Mouse (Mus musculus) stomach, embryonic 14.5 days (tissue): ENCODE data around the gene Grik5. TPM values are rescaled to one million over a fixed set of nuclear protein-coding genes. Genes with fewer than 3 reads are reported as not detected.

Experiments
- ATAC-seq: fragments of 200-750 bp; cut with Nextera tagmentation; 2 replicates; pipeline ENCODE4 v1.8.0; 2017; ENCODE audit warnings: low read depth, moderate TSS enrichment; ENCODE audit not compliant: insufficient number of reproducible peaks, insufficient read depth, low FRiP score
- H3K27ac ChIP-seq: fragments of 300-500 bp; sonication (generic); 2 replicates; pipeline ENCODE4 v1.5.1; 2014; ENCODE audit warnings: mild to moderate bottlenecking, low read length, moderate library complexity, mixed read lengths
- H3K27me3 ChIP-seq: fragments of 300-500 bp; sonication (generic); 2 replicates; pipeline ENCODE4 v1.6.1; 2014; ENCODE audit warnings: low read length, control low read depth, mixed read lengths; ENCODE audit not compliant: control insufficient read depth, insufficient read depth
- H3K36me3 ChIP-seq: fragments of 300-500 bp; sonication (generic); 2 replicates; pipeline ENCODE4 v1.6.1; 2014; ENCODE audit warnings: mild to moderate bottlenecking, control low read depth, low read length, moderate library complexity, mixed read lengths; ENCODE audit not compliant: control insufficient read depth, insufficient read depth
- H3K4me1 ChIP-seq: fragments of 300-500 bp; sonication (generic); 2 replicates; pipeline ENCODE4 v1.6.1; 2014; ENCODE audit warnings: low read length, control low read depth, mixed read lengths; ENCODE audit not compliant: control insufficient read depth, insufficient read depth
- H3K4me2 ChIP-seq: fragments of 300-500 bp; sonication (generic); replicated peaks from 2 replicates; pipeline ENCODE4 v1.6.1; 2014; ENCODE audit warnings: low read depth, low read length, control low read depth
- H3K4me3 ChIP-seq: fragments of 300-500 bp; sonication (generic); 2 replicates; pipeline ENCODE4 v1.5.1; 2014; ENCODE audit warnings: low read depth, low read length, control low read depth
- H3K9ac ChIP-seq: fragments of 300-500 bp; sonication (generic); replicated peaks from 2 replicates; pipeline ENCODE4 v1.6.1; 2014; ENCODE audit warnings: low read depth, mild to moderate bottlenecking, control low read depth, low read length, moderate library complexity, mixed read lengths
- H3K9me3 ChIP-seq: fragments of 300-500 bp; sonication (generic); 2 replicates; pipeline ENCODE4 v1.6.1; 2016; ENCODE audit warnings: low read depth, low read length, control low read depth; ENCODE audit not compliant: control insufficient read depth
- WGBS: fragments of 180-500 bp; shearing (Covaris S2); extraction: QIAGEN DNeasy Blood & Tissue Kit; methylation state at CpG from one replicate; pipeline ENCODE4 v1.1.7; 2014; 5-methylcytosine and 5-hydroxymethylcytosine counted together
- polyA plus RNA-seq: library from polyadenylated mRNA; unstranded; fragments of >200 nt; fragmentation: Nextera tagmentation; extraction: Ambion mirVana; gene quantifications from 2 replicates; pipeline ENCODE4 v1.2.1, GENCODE M21; 2014

The Grik5 gene
- polyA plus RNA-seq, 1 experiment from 2014 or later, result 12.3 TPM

GRCm38 (mm10) chr7:24983396-24983795, 88.8 kb downstream of the Grik5 start:
- Histone ChIP-seq H3K9ac (no peak overlapping the region), H3K27me3 (no peaks in the 10 kb centered on the region), H3K4me3 (no peak overlapping the region), H3K27ac (no peak overlapping the region), H3K4me1 (no peaks in the 10 kb centered on the region), H3K9me3 (no peaks in the 10 kb centered on the region), H3K4me2 (no peak overlapping the region), H3K36me3 (no peaks in the 10 kb centered on the region)
- no peak for ATAC-seq
- 78% methylated on average over 5 of the region's 5 CpGs for WGBS

GRCm38 (mm10) chr7:24980439-24980838, 91.7 kb downstream of the Grik5 start:
- Histone ChIP-seq H3K36me3 (no peaks in the 10 kb centered on the region), H3K27ac (no peak overlapping the region), H3K4me3 (no peak overlapping the region), H3K9me3 (no peaks in the 10 kb centered on the region), H3K9ac (no peak overlapping the region), H3K4me1 (no peaks in the 10 kb centered on the region), H3K4me2 (no peak overlapping the region), H3K27me3 (no peaks in the 10 kb centered on the region)
- ATAC-seq, result no peak
- WGBS, result 84% methylated on average over 7 of the region's 7 CpGs

- Histone ChIP-seq H3K4me1 (no peaks in the 10 kb centered on the region), H3K27me3 (no peaks in the 10 kb centered on the region), H3K9ac (no peak overlapping the region), H3K27ac (no peak overlapping the region), H3K4me2 (no peak overlapping the region), H3K36me3 (no peaks in the 10 kb centered on the region), H3K4me3 (no peak overlapping the region), H3K9me3 (no peaks in the 10 kb centered on the region)
- 81% methylated on average over 7 of the region's 7 CpGs for WGBS
- no peak for ATAC-seq
Measured at GRCm38 (mm10) chr7:24978781-24979180, 93.4 kb downstream of the Grik5 start.

- no peak for ATAC-seq
- Histone ChIP-seq H3K4me3 (no peak overlapping the region), H3K4me1 (peaks cover 2% of the 10 kb centered on the region; the same call in 1 of the 2 replicates), H3K9me3 (no peaks in the 10 kb centered on the region), H3K27me3 (no peaks in the 10 kb centered on the region), H3K27ac (no peak overlapping the region), H3K36me3 (no peaks in the 10 kb centered on the region), H3K9ac (no peak overlapping the region), H3K4me2 (no peak overlapping the region)
- 32% methylated on average over 9 of the region's 9 CpGs for WGBS
Measured at GRCm38 (mm10) chr7:24974893-24975595, 97.1 kb downstream of the Grik5 start.

GRCm38 (mm10) chr7:24973902-24974301, 98.2 kb downstream of the Grik5 start:
- ATAC-seq, result no peak
- H3K4me3 ChIP-seq, result no peak overlapping the region

GRCm38 (mm10) chr7:24973208-24973607, 98.9 kb downstream of the Grik5 start:
- H3K36me3 ChIP-seq, result no peaks in the 10 kb centered on the region
- no peaks in the 10 kb centered on the region for H3K9me3 ChIP-seq
- no peak overlapping the region for H3K4me3 ChIP-seq
- H3K27me3 ChIP-seq, result no peaks in the 10 kb centered on the region
- no peak overlapping the region for H3K4me2 ChIP-seq
- H3K4me1 ChIP-seq, result peaks cover 2% of the 10 kb centered on the region; the same call in 1 of the 2 replicates
- no peak overlapping the region for H3K9ac ChIP-seq
- ATAC-seq, result no peak
- WGBS, result 81% methylated on average over 4 of the region's 4 CpGs
- H3K27ac ChIP-seq, result no peak overlapping the region

More at GRCm38 (mm10) chr7:24973902-24974301, 98.2 kb downstream of the Grik5 start:
- peaks cover 2% of the 10 kb centered on the region; the same call in 1 of the 2 replicates for H3K4me1 ChIP-seq
- no peaks in the 10 kb centered on the region for H3K27me3 ChIP-seq
- no peak overlapping the region for H3K27ac ChIP-seq
- no peak overlapping the region for H3K4me2 ChIP-seq
- H3K9me3 ChIP-seq, result no peaks in the 10 kb centered on the region
- no peaks in the 10 kb centered on the region for H3K36me3 ChIP-seq
- H3K9ac ChIP-seq, result no peak overlapping the region
- WGBS, result 64% methylated on average over 5 of the region's 5 CpGs

- WGBS, result under 1% methylated on average over 45 of the region's 45 CpGs
- H3K4me3 ChIP-seq, result peak within 1 kb of the TSS; percentile 88
- ATAC-seq, result peak; percentile 93
Measured at GRCm38 (mm10) chr7:24971972-24972893, 99.9 kb downstream of the Grik5 start, which contains the start of gene Rabac1. Rabac1 (minus strand) TSS chr7:24972754.

GRCm38 (mm10) chr7:24971261-24971971, 100.7 kb downstream of the Grik5 start:
- peak overlapping the region; percentile 78; the same call in 1 of the 2 replicates for H3K27ac ChIP-seq
- peaks cover 2% of the 10 kb centered on the region; the same call in 1 of the 2 replicates for H3K4me1 ChIP-seq
- H3K9me3 ChIP-seq, result no peaks in the 10 kb centered on the region
- no peaks in the 10 kb centered on the region for H3K27me3 ChIP-seq
- 9% methylated on average over 19 of the region's 19 CpGs for WGBS
- ATAC-seq, result no peak
- H3K4me2 ChIP-seq, result peak overlapping the region; percentile 71
- peak overlapping the region; percentile 63 for H3K9ac ChIP-seq
- no peaks in the 10 kb centered on the region for H3K36me3 ChIP-seq
- peak overlapping the region; percentile 88 for H3K4me3 ChIP-seq

More at GRCm38 (mm10) chr7:24971972-24972893, 99.9 kb downstream of the Grik5 start, which contains the start of gene Rabac1:
- Histone ChIP-seq H3K27ac (peak within 1 kb of the TSS; percentile 78), H3K27me3 (no peaks in the 10 kb centered on the region), H3K4me2 (peak within 1 kb of the TSS; percentile 71), H3K36me3 (no peaks in the 10 kb centered on the region), H3K9me3 (no peaks in the 10 kb centered on the region), H3K4me1 (peaks cover 2% of the 10 kb centered on the region; the same call in 1 of the 2 replicates), H3K9ac (peak within 1 kb of the TSS; percentile 63)
